Mouse (Mus musculus) Muller cell, postnatal 12 days (primary cell): ENCODE measurements at regions not wholly inside any gene's neighbourhood (a gene's known extent, or its start where the extent isn't known, plus 50 kb on each side); places are given as distances from the start of the nearest gene placed in this dataset.
"Not testable (repeated sequence)": the region's sequence is repeated elsewhere in the genome, so short reads cannot be mapped to it uniquely, and the experiment has no call there.

Experiments
- DNase-seq: peaks from one replicate; pipeline ENCODE4 v3.0.0-alpha.2; 2015; ENCODE audit errors: inconsistent ontology term

- DNase-seq, result no peak
Measured at GRCm38 (mm10) chr10:19297669-19298068, 58.7 kb upstream of the Olig3 start.

- DNase-seq, result no peak
Measured at GRCm38 (mm10) chr10:19295388-19296013, 60.8 kb upstream of the Olig3 start.

- DNase-seq, result no peak
Measured at GRCm38 (mm10) chr10:19291474-19291873, 64.9 kb upstream of the Olig3 start.

- not testable (repeated sequence) for DNase-seq
Measured at GRCm38 (mm10) chr10:19291039-19291438, 65.3 kb upstream of the Olig3 start.

GRCm38 (mm10) chr10:19282166-19282565 lies 74.2 kb upstream of the Olig3 start:
- DNase-seq, result no peak

GRCm38 (mm10) chr10:19281021-19281420 lies 75.3 kb upstream of the Olig3 start:
- no peak for DNase-seq

- DNase-seq, result no peak
Measured at GRCm38 (mm10) chr10:19278189-19278842, 78.0 kb upstream of the Olig3 start.

GRCm38 (mm10) chr10:19277103-19277827 lies 79.1 kb upstream of the Olig3 start:
- peak; percentile 5 for DNase-seq

GRCm38 (mm10) chr10:19274985-19275384 lies 81.3 kb upstream of the Olig3 start:
- no peak for DNase-seq

GRCm38 (mm10) chr10:19269418-19269817 lies 86.9 kb upstream of the Olig3 start:
- no peak for DNase-seq

GRCm38 (mm10) chr10:19268051-19268450 lies 88.3 kb upstream of the Olig3 start:
- no peak for DNase-seq

GRCm38 (mm10) chr10:19240102-19240759 lies 116.1 kb upstream of the Olig3 start:
- peak; percentile 57 for DNase-seq

GRCm38 (mm10) chr10:19216240-19216639 lies 140.1 kb upstream of the Olig3 start:
- DNase-seq, result no peak

GRCm38 (mm10) chr10:19209751-19210150 lies 146.6 kb upstream of the Olig3 start:
- DNase-seq, result peak; percentile 33

GRCm38 (mm10) chr10:19208101-19208722 lies 148.1 kb upstream of the Olig3 start:
- peak; percentile 84 for DNase-seq

- no peak for DNase-seq
Measured at GRCm38 (mm10) chr10:19207505-19207904, 148.8 kb upstream of the Olig3 start.

GRCm38 (mm10) chr10:19200311-19200710 lies 156.0 kb upstream of the Olig3 start:
- peak; percentile 91 for DNase-seq

GRCm38 (mm10) chr10:19195676-19196075 lies 160.7 kb upstream of the Olig3 start:
- no peak for DNase-seq

- no peak for DNase-seq
Measured at GRCm38 (mm10) chr10:19194646-19195045, 161.7 kb upstream of the Olig3 start.

GRCm38 (mm10) chr10:19192971-19193758 lies 163.2 kb upstream of the Olig3 start:
- peak; percentile 53 for DNase-seq

- no peak for DNase-seq
Measured at GRCm38 (mm10) chr10:19192221-19192620, 164.1 kb upstream of the Olig3 start.
